Mouse (Mus musculus) bone marrow macrophage, adult 2 months (primary cell): ENCODE data around the gene Lrp4.

ENCODE experiments used
- CTCF ChIP-seq: IDR thresholded peaks from 2 replicates; pipeline ENCODE4 v1.5.1; 2012; ENCODE audit warnings: low read depth, mild to moderate bottlenecking, low read length, moderate library complexity
- POLR2A ChIP-seq: IDR thresholded peaks from 2 replicates; pipeline ENCODE4 v1.6.1; 2012; ENCODE audit warnings: mild to moderate bottlenecking, low read depth, low read length, borderline replicate concordance

DNA sequence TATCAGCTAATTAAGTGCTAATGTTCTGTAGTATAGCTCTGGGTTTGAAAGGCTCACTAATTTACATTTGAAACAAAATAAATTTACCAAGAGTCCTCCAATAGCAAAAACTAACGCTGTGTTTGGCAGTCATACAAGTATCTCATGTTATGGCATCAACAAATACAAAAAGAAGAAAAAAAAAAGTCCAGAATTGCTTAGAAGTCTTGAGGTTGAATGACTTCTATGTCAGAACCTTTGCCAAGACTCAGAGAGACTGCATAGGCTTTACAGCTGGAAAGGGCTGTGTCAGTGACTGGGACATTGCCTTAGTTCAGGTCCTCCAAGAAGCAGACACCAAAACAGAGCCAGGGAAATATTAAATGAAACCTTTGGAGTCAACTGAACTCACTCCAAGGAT lies 17.4 kb upstream of the Lrp4 start:
- TF ChIP-seq POLR2A (no peak), CTCF (no peak)
